Mouse (Mus musculus) C2C12 (cell line): ENCODE measurements around the gene Cryba4.

ENCODE experiments used
- CEBPB ChIP-seq: IDR thresholded peaks from one replicate; pipeline ENCODE4 v1.6.1; 2011; ENCODE audit warnings: low read depth, mild to moderate bottlenecking, control low read depth, moderate library complexity
- CTCF ChIP-seq: IDR thresholded peaks from one replicate; pipeline ENCODE4 v1.5.1; 2011; ENCODE audit not compliant: control insufficient read depth, insufficient read depth, insufficient read length
- USF1 ChIP-seq: IDR thresholded peaks from one replicate; pipeline ENCODE4 v1.6.1; 2011; ENCODE audit warnings: low read depth, mild to moderate bottlenecking, control low read depth, moderate library complexity

- no peak for TF ChIP-seq CTCF
- TF ChIP-seq USF1, result no peak
- no peak for TF ChIP-seq CEBPB
These were observed 14.3 kb downstream of the Cryba4 start for GRCm38 (mm10) chr5:112237866-112238570.
